Mouse (Mus musculus) duodenum, adult 2 months (tissue): ENCODE results near the gene Gm14305. TPM values are rescaled to one million over a fixed set of nuclear protein-coding genes. Genes with fewer than 3 reads are reported as not detected.

ENCODE experiments used
- polyA plus RNA-seq: library from polyadenylated mRNA; depleted of rRNA; stranded (reverse); fragments of >200 nt; gene quantifications from 2 replicates; pipeline ENCODE4 v1.2.3, GENCODE M21; 2012; ENCODE audit warnings: low replicate concordance; rRNA removed

Gm14305 gene
- polyA plus RNA-seq: 0.08 and 0.11 TPM in 2 replicates

GRCm38 (mm10) chr2:176708051-176708450 lies at the start of gene Gm14305:
Gene Gm14305 (plus strand): TSS chr2:176708328.

DNA sequence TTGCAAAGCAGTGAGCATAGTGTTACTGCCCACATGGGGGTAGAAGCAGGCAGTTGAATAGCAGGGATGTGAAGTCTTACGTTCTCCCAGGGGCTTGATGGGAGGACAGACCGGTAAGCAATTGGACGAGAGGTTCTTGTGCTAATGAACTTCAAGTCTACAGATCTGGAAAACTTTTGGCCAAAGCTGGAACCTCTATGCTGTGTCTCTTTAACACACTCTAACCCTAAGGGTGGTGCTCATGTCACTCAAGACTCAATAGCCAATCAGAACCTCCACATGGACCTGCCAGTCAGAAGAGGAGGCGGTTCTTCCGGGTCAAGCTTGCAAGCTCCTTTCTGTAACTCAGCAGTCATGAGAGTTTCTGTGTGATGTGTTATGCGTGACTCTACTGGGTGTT lies 37.9 kb upstream of the Gm14305 start, which contains the start of gene Zfp973:
Gene Zfp973 (plus strand): TSS at position 301 of the 400 bp plus-strand sequence.

Other genes with a start within 250 kb of the Gm14305 start
- 0.45 TPM in 1 of 2 replicates, not detected in the other for gene Gm14434, start 221.5 kb upstream of the Gm14305 start, polyA plus RNA-seq
- not detected in 2 replicates for gene Zfp967, start 187.3 kb upstream of the Gm14305 start, polyA plus RNA-seq
- gene Gm14308, start 72.0 kb upstream of the Gm14305 start, polyA plus RNA-seq: 0.27 and 0.50 TPM in 2 replicates
- 0.07 and 0.08 TPM in 2 replicates for gene Zfp973, start 37.8 kb upstream of the Gm14305 start, polyA plus RNA-seq
- gene Gm14295, start 90.3 kb downstream of the Gm14305 start, polyA plus RNA-seq: 3.4 TPM in 1 of 2 replicates, not detected in the other
- gene Gm14408, start 122.8 kb downstream of the Gm14305 start, polyA plus RNA-seq: not detected in 2 replicates
- gene Gm14296, start 219.5 kb downstream of the Gm14305 start, polyA plus RNA-seq: 0.07 and 0.30 TPM in 2 replicates